Mouse (Mus musculus): ENCODE measurements around the gene Bmp7. TPM values are rescaled to one million over a fixed set of nuclear protein-coding genes. Genes with fewer than 3 reads are reported as not detected.

Gene Bmp7
- polyA plus RNA-seq, 1 experiment from 2014 or later = 1.6 TPM

DNA sequence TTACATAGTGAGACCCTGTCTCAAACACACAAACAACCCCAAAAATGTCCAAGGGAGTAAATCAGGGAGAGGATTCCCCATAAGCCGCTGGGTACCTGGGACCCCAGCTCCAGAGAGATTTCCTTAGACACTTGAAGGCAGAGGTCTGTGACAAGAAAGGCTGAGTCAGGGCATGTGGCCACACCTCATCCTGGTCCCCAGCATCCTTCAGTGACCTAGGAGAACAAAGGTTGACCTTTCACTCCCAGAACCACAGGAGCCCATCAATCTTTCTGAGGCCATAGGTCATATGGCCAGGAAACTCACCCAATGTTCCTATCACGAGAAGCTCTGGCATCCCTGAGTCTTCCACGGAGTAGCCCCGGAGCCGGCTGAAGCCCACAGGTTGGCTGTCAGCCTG, 111.9 kb downstream of the Bmp7 start:
- 31% methylated on average over 5 of the region's 5 CpGs for WGBS (ENCODE audit: insufficient replicate concordance)
- no peak overlapping the region for H3K4me2 ChIP-seq
- ATAC-seq (ENCODE audit: insufficient read depth) = no peak
- no peak overlapping the region for H3K27ac ChIP-seq (replicated peaks)
- H3K4me3 ChIP-seq (replicated peaks) = no peak overlapping the region
- H3K27me3 ChIP-seq = peaks cover 25% of the 10 kb centered on the region
- no peaks in the 10 kb centered on the region for H3K36me3 ChIP-seq (replicated peaks)
- H3K9me3 ChIP-seq (replicated peaks) = no peaks in the 10 kb centered on the region
- H3K9ac ChIP-seq = no peak overlapping the region
- no peaks in the 10 kb centered on the region for H3K4me1 ChIP-seq (replicated peaks)

DNA sequence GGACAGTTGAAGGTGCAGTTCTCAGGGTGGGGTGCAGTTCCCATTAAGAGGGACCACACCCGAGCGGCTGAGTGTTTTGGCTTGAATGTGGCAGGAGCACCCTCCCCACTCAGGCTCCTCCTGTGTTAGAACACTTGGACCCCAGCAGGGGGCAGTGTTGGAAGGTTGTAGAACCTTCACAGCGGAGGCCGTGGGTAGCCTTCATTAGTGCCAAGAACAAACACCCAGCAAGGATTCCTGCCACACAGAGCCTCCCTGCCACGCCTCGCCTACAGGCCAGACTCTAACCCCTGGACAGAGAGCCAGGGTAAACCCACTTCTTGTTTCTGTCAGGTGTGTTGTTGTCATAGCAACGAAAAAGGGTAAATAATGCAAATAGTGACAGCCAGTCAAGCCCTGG, 112.6 kb downstream of the Bmp7 start:
- no peak for ATAC-seq (ENCODE audit: insufficient read depth)
- Histone ChIP-seq H3K4me1 (replicated peaks) (no peaks in the 10 kb centered on the region), H3K9ac (no peak overlapping the region), H3K27me3 (peaks cover 29% of the 10 kb centered on the region), H3K9me3 (replicated peaks) (no peaks in the 10 kb centered on the region), H3K27ac (replicated peaks) (no peak overlapping the region), H3K36me3 (replicated peaks) (no peaks in the 10 kb centered on the region), H3K4me2 (no peak overlapping the region), H3K4me3 (replicated peaks) (no peak overlapping the region)
- 41% methylated on average over 7 of the region's 7 CpGs for WGBS (ENCODE audit: insufficient replicate concordance)

DNA sequence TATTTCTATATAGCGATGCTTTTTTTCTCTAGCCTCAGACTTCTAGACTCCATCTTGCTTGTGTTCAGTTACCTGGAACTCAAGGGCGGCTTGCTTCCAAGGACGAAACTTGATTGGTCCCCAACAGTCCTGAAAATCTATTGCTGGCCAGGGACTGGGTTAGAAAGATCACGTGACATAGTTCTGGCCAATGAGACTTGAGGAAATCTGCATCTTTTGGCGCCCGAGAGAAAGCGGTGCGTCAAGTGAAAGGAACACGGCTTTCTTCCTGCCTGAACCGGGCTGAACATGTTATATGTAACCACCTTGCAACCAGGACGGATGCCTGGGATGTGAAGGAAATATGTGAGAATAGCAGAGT, 114.4 kb downstream of the Bmp7 start:
- Histone ChIP-seq H3K4me1 (replicated peaks) (no peaks in the 10 kb centered on the region), H3K4me2 (no peak overlapping the region), H3K9ac (no peak overlapping the region), H3K36me3 (replicated peaks) (no peaks in the 10 kb centered on the region), H3K27ac (replicated peaks) (no peak overlapping the region), H3K4me3 (replicated peaks) (no peak overlapping the region), H3K27me3 (peaks cover 36% of the 10 kb centered on the region), H3K9me3 (replicated peaks) (no peaks in the 10 kb centered on the region)
- WGBS (ENCODE audit: insufficient replicate concordance) = 70% methylated on average over 11 of the region's 11 CpGs
- no peak for ATAC-seq (ENCODE audit: insufficient read depth)

DNA sequence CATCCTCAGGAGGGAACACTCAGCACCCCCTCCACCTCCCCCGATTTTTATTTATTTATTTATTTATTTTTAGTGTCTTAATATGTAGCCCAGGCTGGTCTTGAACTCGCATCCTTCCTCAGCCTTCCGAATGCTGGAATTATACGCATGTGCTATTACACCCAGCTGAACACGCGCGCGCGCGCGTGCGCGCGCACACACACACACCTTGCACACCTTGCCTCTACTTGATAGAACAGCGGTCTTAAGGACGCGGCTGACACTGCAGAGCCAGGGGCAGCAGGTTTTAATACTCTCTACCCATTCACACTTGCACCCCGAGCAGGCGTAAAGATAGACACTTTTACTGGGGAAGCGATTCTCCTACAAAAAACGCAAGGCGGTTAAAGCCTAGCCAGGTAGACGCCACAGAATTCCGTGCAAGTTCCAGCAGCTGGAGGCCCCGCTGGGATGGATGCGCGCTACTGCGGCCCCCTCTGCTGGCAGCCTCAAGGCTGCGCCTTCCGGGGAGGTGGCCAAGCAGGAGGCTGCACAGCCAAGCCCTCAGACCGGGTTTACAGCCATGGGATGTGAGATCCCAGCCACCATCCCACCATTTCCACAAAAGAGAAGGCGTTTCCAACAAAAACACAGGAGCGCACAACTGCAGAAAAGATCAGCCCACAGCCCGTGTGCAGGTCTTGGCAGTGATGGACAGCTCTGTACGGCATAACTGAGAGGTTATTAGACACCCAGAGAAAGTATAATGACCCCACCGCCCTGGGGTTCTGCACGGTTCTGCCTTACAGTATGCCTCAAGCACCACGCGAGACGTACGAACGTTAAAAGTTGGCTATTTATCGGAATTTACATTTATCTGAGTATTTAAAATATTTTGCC, 115.0 kb downstream of the Bmp7 start:
- WGBS (ENCODE audit: insufficient replicate concordance) = 18% methylated on average over 43 of the region's 43 CpGs
- Histone ChIP-seq H3K4me3 (replicated peaks) (no peak overlapping the region), H3K4me2 (no peak overlapping the region)

DNA sequence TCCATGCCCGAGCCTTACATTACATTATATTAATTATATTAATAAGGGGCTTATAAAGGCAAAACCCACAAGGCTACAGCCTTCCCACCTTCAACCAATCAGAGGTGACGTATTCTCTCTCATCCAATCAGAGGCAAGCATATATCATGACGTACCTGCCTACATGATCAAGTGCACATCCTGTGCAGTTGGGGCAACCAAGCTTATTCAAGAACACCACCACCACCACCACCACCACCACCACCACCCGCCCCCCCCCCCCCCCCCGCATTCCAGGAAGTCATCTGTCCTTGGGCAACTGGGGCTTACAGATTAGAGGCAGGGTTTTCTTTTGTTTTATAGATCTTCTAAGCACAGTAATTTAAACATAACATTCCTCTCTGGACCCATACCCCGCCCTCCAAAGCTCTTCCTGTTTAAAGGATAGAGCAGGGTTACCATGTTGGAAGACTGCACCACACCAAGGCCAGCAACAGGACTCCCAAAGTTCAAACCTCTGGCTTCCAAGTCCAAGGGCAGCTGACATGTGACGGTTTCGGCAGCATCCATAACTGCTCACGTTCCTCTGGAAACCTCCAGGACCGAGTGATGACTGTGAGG, 121.4 kb downstream of the Bmp7 start:
- no peak for ATAC-seq (ENCODE audit: insufficient read depth)
- H3K9me3 ChIP-seq (replicated peaks) = no peaks in the 10 kb centered on the region
- no peak overlapping the region for H3K4me3 ChIP-seq (replicated peaks)
- no peak overlapping the region for H3K9ac ChIP-seq
- H3K27me3 ChIP-seq = peaks cover 12% of the 10 kb centered on the region
- no peaks in the 10 kb centered on the region for H3K36me3 ChIP-seq (replicated peaks)
- H3K27ac ChIP-seq (replicated peaks) = no peak overlapping the region
- 53% methylated on average over 10 of the region's 10 CpGs for WGBS (ENCODE audit: insufficient replicate concordance)
- no peak overlapping the region for H3K4me2 ChIP-seq
- no peaks in the 10 kb centered on the region for H3K4me1 ChIP-seq (replicated peaks)

More for the DNA sequence above, 115.0 kb downstream of the Bmp7 start:
- Histone ChIP-seq H3K4me1 (replicated peaks) (no peaks in the 10 kb centered on the region), H3K9ac (no peak overlapping the region), H3K9me3 (replicated peaks) (no peaks in the 10 kb centered on the region), H3K27me3 (peaks cover 36% of the 10 kb centered on the region), H3K27ac (replicated peaks) (no peak overlapping the region), H3K36me3 (replicated peaks) (no peaks in the 10 kb centered on the region)
- ATAC-seq (ENCODE audit: insufficient read depth) = no peak

Small RNA genes within 50 kb of the gene (microRNA-seq; reads per million reads assigned to microRNA genes)
- gene Gm22773 = not detected

Other genes starting within 250 kb of the Bmp7 start
- 0.03 TPM in 1 of 2 replicates, not detected in the other for gene Spo11, start 37.4 kb upstream of the Bmp7 start, polyA plus RNA-seq (2015; fragmentation: Nextera tagmentation; extraction: Ambion mirVana)
- gene Rae1, start 59.8 kb upstream of the Bmp7 start, polyA plus RNA-seq (2015; fragmentation: Nextera tagmentation; extraction: Ambion mirVana) = 64.0 and 64.7 TPM in 2 replicates
- 315 and 352 TPM in 2 replicates for gene Rbm38, start 80.2 kb upstream of the Bmp7 start, polyA plus RNA-seq (2015; fragmentation: Nextera tagmentation; extraction: Ambion mirVana)
- gene Ctcfl, start 179.2 kb upstream of the Bmp7 start, polyA plus RNA-seq (2015; fragmentation: Nextera tagmentation; extraction: Ambion mirVana) = 0.03 and 0.07 TPM in 2 replicates
- 0.54 and 0.66 TPM in 2 replicates for gene Pck1, start 212.7 kb upstream of the Bmp7 start, polyA plus RNA-seq (2015; fragmentation: Nextera tagmentation; extraction: Ambion mirVana)

Measured in liver, embryonic 15.5 days (tissue).